Mouse (Mus musculus): Measurements from ENCODE around the gene Mitf. TPM values are rescaled to one million over a fixed set of nuclear protein-coding genes. Genes with fewer than 3 reads are reported as not detected.

The Mitf gene
- polyA plus RNA-seq, 1 experiment = 6.0 TPM

DNA sequence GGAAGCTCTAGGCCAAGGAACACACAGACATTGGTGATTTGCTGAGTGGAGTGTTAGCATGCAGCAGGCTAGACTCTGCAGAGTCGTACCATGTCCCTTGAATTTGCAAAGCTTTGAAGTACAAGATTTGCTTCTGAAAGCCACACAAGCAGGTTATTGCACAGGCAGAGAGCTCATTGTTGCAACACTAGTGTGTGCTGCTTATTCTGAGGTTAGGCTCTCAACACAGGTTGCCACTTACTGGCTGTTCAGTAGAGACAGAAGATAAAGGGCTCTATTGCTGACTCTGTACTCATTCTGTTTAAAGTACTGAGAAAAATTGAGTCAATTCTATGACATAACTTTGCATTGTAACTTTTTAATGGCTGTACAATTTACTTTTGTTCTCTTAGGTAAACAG is 61.2 kb downstream of the Mitf start:
- TF ChIP-seq POLR2A (IDR thresholded peaks at IDR 0.05; ENCODE audit: extremely low read depth, insufficient read depth, low read length) = no peak
- TF ChIP-seq CTCF (IDR thresholded peaks at IDR 0.05; ENCODE audit: extremely low read depth, insufficient read depth, low read length) = no peak
- H3K4me1 ChIP-seq (ENCODE audit: control insufficient read depth, insufficient read depth, low read length) = no peaks in the 10 kb centered on the region
- H3K27ac ChIP-seq (ENCODE audit: insufficient read depth, low read length) = no peak overlapping the region
- H3K4me3 ChIP-seq (ENCODE audit: insufficient read depth, low read length) = no peak overlapping the region

DNA sequence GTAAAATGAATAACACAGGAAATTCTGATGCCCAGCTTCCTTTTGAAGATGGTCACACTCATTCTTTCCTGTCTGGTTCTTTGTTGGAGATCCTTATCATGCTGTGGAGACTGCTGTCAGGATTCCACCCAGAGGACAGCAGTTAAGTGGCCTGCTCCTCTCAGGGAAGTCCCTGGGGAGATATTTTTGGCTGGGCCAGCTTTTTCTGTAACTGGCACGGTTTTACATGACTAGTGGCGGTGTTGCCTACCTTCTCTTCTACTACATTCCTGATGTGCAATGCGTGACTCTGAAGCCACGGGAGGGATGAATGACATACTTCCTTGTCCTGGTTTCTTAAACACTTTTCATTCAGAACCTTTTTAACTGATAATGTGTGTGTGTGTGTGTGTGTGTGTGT is 63.1 kb downstream of the Mitf start:
- no peak overlapping the region for H3K27ac ChIP-seq (ENCODE audit: insufficient read depth, low read length)
- no peak for TF ChIP-seq POLR2A (IDR thresholded peaks at IDR 0.05; ENCODE audit: extremely low read depth, insufficient read depth, low read length)
- TF ChIP-seq CTCF (IDR thresholded peaks at IDR 0.05; ENCODE audit: extremely low read depth, insufficient read depth, low read length) = no peak
- H3K4me1 ChIP-seq (ENCODE audit: control insufficient read depth, insufficient read depth, low read length) = no peaks in the 10 kb centered on the region
- H3K4me3 ChIP-seq (ENCODE audit: insufficient read depth, low read length) = no peak overlapping the region

DNA sequence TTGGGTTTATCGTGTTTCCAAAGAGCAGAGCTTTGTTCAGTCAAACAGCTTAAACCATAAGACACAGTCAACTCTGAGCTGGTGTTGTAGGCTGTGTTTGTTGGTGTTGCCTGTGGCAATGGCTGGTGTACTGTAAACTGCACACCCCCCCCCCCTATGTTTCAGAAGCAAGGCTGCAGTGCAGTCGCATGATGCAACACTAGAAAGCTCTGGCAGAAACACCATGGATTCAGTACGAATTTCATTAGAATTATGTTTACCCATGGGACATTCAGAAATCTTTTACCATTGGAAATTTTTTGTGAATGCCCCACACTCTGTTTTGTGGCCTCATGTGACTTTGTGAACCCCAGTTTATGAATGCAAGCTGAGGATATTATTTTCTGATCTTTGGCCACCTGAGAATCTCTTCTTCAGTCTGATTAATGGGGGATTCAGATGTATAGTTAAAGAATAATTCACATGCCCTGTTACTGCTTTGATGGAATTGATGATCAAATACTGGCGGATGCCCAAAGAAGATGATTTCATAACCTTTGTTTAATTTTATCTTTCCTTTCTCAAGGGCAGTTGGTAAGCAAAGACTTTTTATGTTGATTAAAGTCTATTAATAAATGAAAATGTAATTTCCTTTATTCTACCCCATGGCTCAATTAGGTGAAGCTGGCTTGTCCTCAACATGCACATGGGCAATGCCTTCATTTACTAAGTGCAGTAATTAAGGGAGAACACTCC is 64.6 kb downstream of the Mitf start:
- H3K4me3 ChIP-seq (ENCODE audit: insufficient read depth, low read length) = no peak overlapping the region
- no peak overlapping the region for H3K27ac ChIP-seq (ENCODE audit: insufficient read depth, low read length)
- TF ChIP-seq POLR2A (IDR thresholded peaks at IDR 0.05; ENCODE audit: extremely low read depth, insufficient read depth, low read length) (no peak), CTCF (IDR thresholded peaks at IDR 0.05; ENCODE audit: extremely low read depth, insufficient read depth, low read length) (no peak)
- H3K4me1 ChIP-seq (ENCODE audit: control insufficient read depth, insufficient read depth, low read length) = no peaks in the 10 kb centered on the region

DNA sequence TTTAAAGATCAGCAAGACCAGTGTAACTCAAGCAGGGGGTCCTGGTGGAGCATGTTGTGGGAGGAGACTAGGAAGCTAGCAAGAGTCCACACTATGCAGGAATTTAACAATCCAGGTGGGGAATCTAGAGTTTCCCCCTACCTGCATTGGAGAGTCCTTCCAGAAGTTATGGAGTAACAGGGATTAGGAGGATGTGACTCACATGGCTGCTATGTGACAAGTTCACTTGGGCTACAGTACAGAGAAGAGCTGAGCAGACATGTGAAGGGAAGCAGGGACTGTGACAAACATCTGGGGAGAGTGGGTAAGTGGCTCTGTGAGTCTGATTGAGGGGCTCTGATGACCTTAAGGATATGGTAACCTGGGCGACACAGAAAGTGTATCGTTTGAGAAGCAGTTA is 66.2 kb downstream of the Mitf start:
- Histone ChIP-seq H3K27ac (ENCODE audit: insufficient read depth, low read length) (no peak overlapping the region), H3K4me3 (ENCODE audit: insufficient read depth, low read length) (no peak overlapping the region), H3K4me1 (ENCODE audit: control insufficient read depth, insufficient read depth, low read length) (no peaks in the 10 kb centered on the region)
- TF ChIP-seq CTCF (IDR thresholded peaks at IDR 0.05; ENCODE audit: extremely low read depth, insufficient read depth, low read length) (no peak), POLR2A (IDR thresholded peaks at IDR 0.05; ENCODE audit: extremely low read depth, insufficient read depth, low read length) (no peak)

DNA sequence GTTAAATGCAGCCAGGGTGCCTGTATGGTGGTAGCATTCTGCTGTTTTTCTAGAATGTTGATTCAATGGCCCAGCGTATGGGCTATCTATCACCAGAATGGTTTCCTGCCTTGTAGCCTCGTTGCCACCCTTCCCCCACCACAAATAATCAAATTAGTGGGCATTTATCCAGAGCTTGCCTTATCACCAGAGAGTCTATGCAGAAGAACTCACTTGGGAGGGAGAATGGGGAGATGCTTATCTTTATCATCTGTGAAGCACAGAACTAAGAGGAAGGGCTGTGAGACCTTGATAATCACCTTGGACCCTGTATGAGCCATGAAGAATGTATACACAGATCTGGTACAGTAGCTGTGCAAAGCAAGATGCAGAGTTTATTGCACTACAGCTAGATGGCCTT is 70.1 kb downstream of the Mitf start:
- Histone ChIP-seq H3K4me1 (ENCODE audit: control insufficient read depth, insufficient read depth, low read length) (no peaks in the 10 kb centered on the region), H3K4me3 (ENCODE audit: insufficient read depth, low read length) (no peak overlapping the region), H3K27ac (ENCODE audit: insufficient read depth, low read length) (no peak overlapping the region)
- TF ChIP-seq POLR2A (IDR thresholded peaks at IDR 0.05; ENCODE audit: extremely low read depth, insufficient read depth, low read length) (no peak), CTCF (IDR thresholded peaks at IDR 0.05; ENCODE audit: extremely low read depth, insufficient read depth, low read length) (no peak)

DNA sequence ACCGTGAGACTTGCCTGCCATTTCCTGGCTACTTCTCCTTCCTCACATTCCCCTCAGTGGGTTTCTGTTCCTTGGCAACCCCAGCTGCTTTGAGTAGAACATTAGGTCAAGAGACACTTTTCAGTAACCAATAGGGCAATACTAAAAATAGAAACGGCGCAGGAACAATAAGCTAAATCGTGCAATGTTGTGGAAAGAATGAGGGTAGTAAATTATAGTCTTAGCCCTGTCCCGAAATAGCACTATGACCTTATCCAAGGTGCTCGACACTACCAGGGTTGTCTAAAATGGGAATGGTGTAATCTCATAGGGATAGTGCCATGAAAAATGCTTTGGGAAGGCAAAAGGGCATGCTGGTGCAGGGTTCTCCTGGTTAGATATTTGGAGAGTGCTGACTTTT is 70.6 kb downstream of the Mitf start:
- Histone ChIP-seq H3K27ac (ENCODE audit: insufficient read depth, low read length) (no peak overlapping the region), H3K4me3 (ENCODE audit: insufficient read depth, low read length) (no peak overlapping the region), H3K4me1 (ENCODE audit: control insufficient read depth, insufficient read depth, low read length) (no peaks in the 10 kb centered on the region)
- TF ChIP-seq CTCF (IDR thresholded peaks at IDR 0.05; ENCODE audit: extremely low read depth, insufficient read depth, low read length) (no peak), POLR2A (IDR thresholded peaks at IDR 0.05; ENCODE audit: extremely low read depth, insufficient read depth, low read length) (no peak)

DNA sequence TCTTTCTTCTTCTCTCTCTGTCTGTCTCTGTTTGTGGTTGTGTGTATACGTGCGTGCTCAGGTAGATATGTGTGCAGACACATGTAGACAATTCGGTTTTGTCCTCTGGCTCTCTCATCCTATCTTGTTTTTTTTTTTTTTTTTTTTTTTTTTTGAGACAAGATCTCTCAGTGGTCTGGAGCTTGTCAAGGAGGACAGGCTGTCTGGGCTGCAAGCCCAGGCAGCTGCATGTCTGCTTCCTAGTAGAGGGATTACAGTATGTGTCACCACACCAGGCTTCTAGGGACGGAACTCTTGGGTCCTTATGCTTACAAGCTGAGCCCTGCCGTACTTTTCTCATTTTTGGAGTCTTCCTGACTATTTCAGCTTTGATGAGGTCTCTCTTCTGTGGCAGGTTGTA is 73.5 kb downstream of the Mitf start:
- Histone ChIP-seq H3K4me3 (ENCODE audit: insufficient read depth, low read length) (no peak overlapping the region), H3K4me1 (ENCODE audit: control insufficient read depth, insufficient read depth, low read length) (peaks cover 2% of the 10 kb centered on the region; the same call in 1 of the 2 replicates), H3K27ac (ENCODE audit: insufficient read depth, low read length) (no peak overlapping the region)
- TF ChIP-seq POLR2A (IDR thresholded peaks at IDR 0.05; ENCODE audit: extremely low read depth, insufficient read depth, low read length) = no peak
- TF ChIP-seq CTCF (IDR thresholded peaks at IDR 0.05; ENCODE audit: extremely low read depth, insufficient read depth, low read length) = no peak

DNA sequence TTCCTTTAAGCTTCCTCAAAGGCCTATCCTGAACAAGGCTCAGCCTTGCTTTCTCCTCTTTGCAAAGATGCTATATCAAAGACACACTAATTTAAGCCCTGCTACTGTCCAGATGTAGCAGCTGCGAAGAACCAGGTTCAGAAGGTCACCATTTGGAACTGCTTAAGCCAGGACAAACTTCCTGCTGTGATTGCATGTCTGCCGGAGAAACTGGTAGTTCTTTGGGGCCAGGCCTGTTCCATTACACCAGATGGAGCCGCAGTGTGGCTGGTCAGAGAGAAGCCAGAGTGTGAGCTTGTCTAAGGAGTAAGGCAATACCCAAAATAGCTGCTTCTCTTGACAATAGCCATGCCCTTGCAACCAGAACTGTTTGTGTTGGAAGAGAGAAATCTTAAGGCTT is 75.1 kb downstream of the Mitf start:
- Histone ChIP-seq H3K27ac (ENCODE audit: insufficient read depth, low read length) (no peak overlapping the region), H3K4me1 (ENCODE audit: control insufficient read depth, insufficient read depth, low read length) (peaks cover 2% of the 10 kb centered on the region; the same call in 1 of the 2 replicates), H3K4me3 (ENCODE audit: insufficient read depth, low read length) (no peak overlapping the region)
- TF ChIP-seq POLR2A (IDR thresholded peaks at IDR 0.05; ENCODE audit: extremely low read depth, insufficient read depth, low read length) (no peak), CTCF (IDR thresholded peaks at IDR 0.05; ENCODE audit: extremely low read depth, insufficient read depth, low read length) (no peak)

DNA sequence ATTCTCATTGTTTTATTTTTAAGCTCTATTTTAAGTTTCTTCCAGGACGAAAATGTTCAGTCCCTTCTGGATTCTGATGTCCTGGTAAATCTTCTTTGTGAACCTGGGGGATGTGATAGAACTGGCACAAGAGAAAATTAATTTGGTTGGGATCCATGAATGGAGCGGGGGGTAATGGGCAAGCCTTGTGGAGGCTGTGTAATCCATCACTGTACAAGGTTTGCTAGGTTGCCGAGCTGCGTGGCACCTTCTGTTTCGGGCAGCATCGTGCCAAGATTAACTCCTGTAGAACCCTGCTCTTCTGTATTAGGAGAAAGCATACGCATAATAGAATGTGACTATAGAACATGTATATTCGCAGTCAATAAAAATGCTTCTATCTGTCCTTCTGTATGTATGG is 76.1 kb downstream of the Mitf start:
- H3K27ac ChIP-seq (ENCODE audit: insufficient read depth, low read length) = no peak overlapping the region
- no peak for TF ChIP-seq CTCF (IDR thresholded peaks at IDR 0.05; ENCODE audit: extremely low read depth, insufficient read depth, low read length)
- TF ChIP-seq POLR2A (IDR thresholded peaks at IDR 0.05; ENCODE audit: extremely low read depth, insufficient read depth, low read length) = no peak
- no peak overlapping the region for H3K4me3 ChIP-seq (ENCODE audit: insufficient read depth, low read length)
- H3K4me1 ChIP-seq (ENCODE audit: control insufficient read depth, insufficient read depth, low read length) = peaks cover 2% of the 10 kb centered on the region; the same call in 1 of the 2 replicates

DNA sequence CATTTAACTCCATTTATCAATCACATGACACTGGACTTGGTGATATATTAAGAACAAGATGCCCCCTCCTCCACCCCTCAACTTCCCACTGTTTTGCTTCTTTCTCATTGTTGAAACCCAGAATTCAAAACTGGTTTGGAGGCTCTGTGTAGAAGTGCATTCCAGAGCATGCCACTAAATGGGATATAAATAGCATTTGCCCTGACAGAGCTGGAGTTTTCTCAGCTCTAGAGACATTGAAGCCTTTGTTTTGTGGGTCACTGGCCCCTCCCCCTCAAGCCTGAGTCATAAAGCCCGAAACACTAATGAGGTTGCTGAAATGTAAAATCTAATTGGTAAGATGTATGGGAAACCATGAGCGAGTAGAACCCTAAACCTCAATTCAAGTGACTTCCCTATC is 76.6 kb downstream of the Mitf start:
- Histone ChIP-seq H3K4me3 (ENCODE audit: insufficient read depth, low read length) (no peak overlapping the region), H3K4me1 (ENCODE audit: control insufficient read depth, insufficient read depth, low read length) (peaks cover 2% of the 10 kb centered on the region; the same call in 1 of the 2 replicates), H3K27ac (ENCODE audit: insufficient read depth, low read length) (no peak overlapping the region)
- TF ChIP-seq CTCF (IDR thresholded peaks at IDR 0.05; ENCODE audit: extremely low read depth, insufficient read depth, low read length) (no peak), POLR2A (IDR thresholded peaks at IDR 0.05; ENCODE audit: extremely low read depth, insufficient read depth, low read length) (no peak)

Data from cortical plate, adult 2 months (tissue).